Mouse (Mus musculus) left cerebral cortex, postnatal 10 days (tissue): ENCODE results near the gene Dnaic2. TPM values are rescaled to one million over a fixed set of nuclear protein-coding genes. Genes with fewer than 3 reads are reported as not detected.
A peak's percentile ranks its signal among the peaks of the same experiment; 100 is the strongest.

Experiments
- DNase-seq, 2 experiments: peaks; one replicate each; pipeline ENCODE4 v3.0.0; 2021 to 2022; ENCODE audit warnings: low spot score in 2 of 2, mixed read lengths in 1 of 2; ENCODE audit errors: extremely low spot score in 1 of 2
- intact Hi-C: fragments of 180-260 bp; cut with DNase I; formaldehyde crosslinking; loops from one replicate; pipeline ENCODE4 v1.15.1; 2025
- total RNA-seq, 2 experiments: library from RNA; stranded (reverse); gene quantifications; 2 replicates each; pipeline ENCODE4 v1.2.3; 2021

Gene Dnaic2
- total RNA-seq, result 1 to 10 TPM in 1 of 2 experiments, under 1 TPM in 1; 0.59 to 1.0 TPM

DNA sequence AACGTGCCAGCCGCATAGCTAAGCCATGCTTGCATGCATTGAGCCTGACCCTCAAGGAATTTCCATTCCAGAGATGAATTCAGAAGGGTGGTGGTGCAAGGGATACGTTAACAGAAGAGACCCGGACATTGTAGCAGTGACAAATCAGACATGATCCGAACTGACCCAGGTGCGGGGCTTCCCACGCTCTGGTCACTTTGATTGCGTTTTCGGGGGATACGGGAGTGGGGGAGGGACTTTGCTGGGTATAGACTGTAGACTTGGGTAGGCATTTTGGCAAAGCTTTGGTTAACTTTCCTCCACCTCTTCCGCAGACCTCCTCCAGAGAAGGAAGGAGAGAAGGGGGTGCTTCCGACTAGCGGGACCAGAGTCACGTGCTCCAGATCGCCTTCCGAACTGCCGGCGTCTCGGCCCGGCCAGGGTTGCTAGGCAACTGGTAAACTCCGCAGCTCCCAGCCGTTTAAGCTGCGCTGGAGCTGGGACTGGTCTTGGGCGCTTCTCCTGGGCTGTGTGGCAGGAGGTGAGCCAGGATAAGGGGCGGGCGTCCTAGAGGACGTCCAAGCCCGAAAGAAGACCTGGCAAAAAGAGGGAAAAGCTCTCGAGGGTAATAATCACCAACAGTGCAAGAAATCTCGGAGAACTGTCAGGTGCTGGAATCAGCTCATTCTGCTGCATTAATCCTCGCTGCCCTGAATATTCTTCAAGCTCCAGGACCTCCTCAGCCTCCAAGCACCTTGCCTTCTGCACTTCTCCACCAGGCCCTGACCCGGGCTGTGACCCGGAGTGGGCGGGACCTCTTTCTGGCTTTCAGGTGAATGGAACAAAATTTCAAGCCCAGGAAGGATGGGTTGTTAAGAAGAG, at the start of gene Dnaic2:
Gene Dnaic2 (plus strand): TSS at position 444 of the 861 bp plus-strand sequence.
- intact Hi-C loops, result no loop called here
- DNase-seq, result peak; percentile 79 to 89

- DNase-seq, result peak in 1 of 2 experiments; percentile 56
- intact Hi-C loops, result loop anchor here (5.0 kb wide), 1 partner anchor 108 kb away; no protein-coding TSS in a partner anchor
These were observed 47.6 kb upstream of the Dnaic2 start for GRCm38 (mm10) chr11:114679582-114679981.

- peak in 1 of 2 experiments; percentile 67 for DNase-seq
- intact Hi-C loops, result loop anchor here (5.0 kb wide), 1 partner anchor 42 kb away; no protein-coding TSS in a partner anchor
These were observed 46.9 kb upstream of the Dnaic2 start for GRCm38 (mm10) chr11:114680291-114680690.

GRCm38 (mm10) chr11:114681054-114681453, 46.2 kb upstream of the Dnaic2 start:
- intact Hi-C loops, result loop anchor here (5.0 kb wide), 1 partner anchor 41 kb away; no protein-coding TSS in a partner anchor
- no peak for DNase-seq

- intact Hi-C loops, result loop anchor here (5.0 kb wide), 1 partner anchor 40 kb away; no protein-coding TSS in a partner anchor
- DNase-seq, result no peak
These were observed 44.8 kb upstream of the Dnaic2 start for GRCm38 (mm10) chr11:114682321-114682900.

GRCm38 (mm10) chr11:114683029-114683721, 44.0 kb upstream of the Dnaic2 start:
- intact Hi-C loops, result loop anchor here (5.0 kb wide), 1 partner anchor 39 kb away; no protein-coding TSS in a partner anchor
- DNase-seq, result no peak

DNA sequence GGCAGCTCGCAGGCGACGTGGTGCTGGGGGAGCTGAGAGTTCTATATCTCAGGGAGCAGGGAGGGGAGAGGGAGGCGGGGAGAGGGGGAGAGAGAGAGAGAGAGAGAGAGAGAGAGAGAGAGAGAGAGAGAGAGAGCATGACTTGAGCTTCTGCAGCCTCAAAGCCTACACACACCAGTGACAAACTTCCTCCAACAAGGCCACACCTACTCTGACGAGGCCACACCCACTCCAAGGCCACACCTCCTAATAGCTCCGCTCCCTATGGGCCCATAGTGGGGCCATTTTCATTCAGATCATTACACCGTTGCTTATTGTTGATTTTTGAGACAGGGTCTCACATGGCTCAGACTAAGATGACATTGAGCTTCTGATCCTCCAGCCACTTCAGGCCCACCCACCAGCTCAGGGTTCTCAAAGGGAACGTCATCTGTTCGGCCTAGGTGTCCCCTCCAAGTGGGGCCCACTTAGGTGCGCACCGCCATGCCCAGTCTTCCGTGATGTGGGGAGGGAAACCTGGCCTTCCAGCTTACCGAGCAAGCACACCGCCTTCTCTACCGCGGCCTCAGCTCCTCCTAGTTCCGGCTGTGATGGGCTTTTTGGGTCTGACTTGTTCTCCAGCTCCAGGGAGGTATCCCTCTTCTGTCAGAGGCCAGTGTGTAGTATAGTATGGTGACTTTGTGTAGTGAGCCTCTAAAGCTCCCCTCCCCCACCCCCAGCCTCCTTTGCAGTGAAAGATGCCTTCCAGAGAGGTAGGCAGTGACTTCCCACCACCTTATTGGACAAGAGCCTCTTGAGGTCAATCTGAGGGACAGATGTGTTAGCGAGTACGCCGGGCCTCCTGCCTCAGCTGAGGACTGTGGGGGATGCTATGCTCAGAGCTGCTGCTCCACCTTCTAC, 43.2 kb upstream of the Dnaic2 start:
- no peak for DNase-seq
- intact Hi-C loops, result loop anchor here (5.0 kb wide), 1 partner anchor 38 kb away; no protein-coding TSS in a partner anchor

- peak in 1 of 2 experiments; percentile 39 for DNase-seq
- intact Hi-C loops, result loop anchor here (5.0 kb wide), 1 partner anchor 38 kb away; no protein-coding TSS in a partner anchor
These were observed 42.4 kb upstream of the Dnaic2 start for GRCm38 (mm10) chr11:114684627-114685373.

- intact Hi-C loops, result no loop called here
- no peak for DNase-seq
These were observed 41.6 kb upstream of the Dnaic2 start for GRCm38 (mm10) chr11:114685526-114686040.

- no peak for DNase-seq
These were observed 40.8 kb upstream of the Dnaic2 start for GRCm38 (mm10) chr11:114686221-114686959.

GRCm38 (mm10) chr11:114687574-114688188, 39.5 kb upstream of the Dnaic2 start:
- no peak for DNase-seq
- intact Hi-C loops, result no loop called here

More at GRCm38 (mm10) chr11:114686221-114686959, 40.8 kb upstream of the Dnaic2 start:
- intact Hi-C loops, result no loop called here

DNA sequence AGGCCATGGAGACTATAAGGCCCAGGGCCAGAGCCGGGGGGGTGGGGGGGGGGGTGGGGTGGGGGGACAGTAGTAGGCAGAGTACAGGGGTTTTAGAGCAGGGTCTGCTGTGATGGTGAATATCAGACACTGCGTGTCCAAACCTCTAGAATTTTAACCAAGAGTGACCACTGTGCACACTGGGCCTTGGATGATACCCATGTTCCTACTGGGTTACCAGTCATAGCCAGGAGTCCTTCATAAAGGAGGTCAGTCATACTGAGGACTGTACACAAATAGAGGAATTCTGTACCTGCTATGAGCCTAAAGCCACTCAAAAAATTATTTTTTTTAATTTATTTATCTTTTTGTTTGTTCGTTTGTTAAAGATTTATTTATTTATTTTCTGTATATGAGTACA, 38.5 kb upstream of the Dnaic2 start:
- DNase-seq, result no peak
- intact Hi-C loops, result no loop called here

DNA sequence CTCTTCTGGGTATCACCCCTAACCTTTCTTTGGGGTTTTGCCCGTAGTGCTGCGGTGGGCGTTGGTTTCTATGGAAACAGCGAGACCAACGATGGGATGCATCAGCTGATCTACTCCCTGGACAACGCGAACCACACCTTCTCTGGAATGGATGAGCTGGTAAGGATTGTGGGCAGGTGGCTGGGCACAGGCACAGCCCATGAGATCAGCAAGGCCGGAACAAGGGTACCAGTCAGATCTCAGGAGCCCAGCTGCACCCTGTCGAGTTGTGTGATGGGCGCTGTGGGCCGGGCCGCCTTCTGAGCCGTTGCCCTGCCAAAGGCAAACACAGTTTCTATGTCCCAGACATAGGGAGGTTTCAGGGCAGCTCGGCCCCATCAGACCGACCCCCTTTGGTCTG, 37.0 kb upstream of the Dnaic2 start:
- intact Hi-C loops, result no loop called here
- DNase-seq, result no peak

GRCm38 (mm10) chr11:114691454-114692182, 35.6 kb upstream of the Dnaic2 start:
- DNase-seq, result no peak
- intact Hi-C loops, result no loop called here

DNA sequence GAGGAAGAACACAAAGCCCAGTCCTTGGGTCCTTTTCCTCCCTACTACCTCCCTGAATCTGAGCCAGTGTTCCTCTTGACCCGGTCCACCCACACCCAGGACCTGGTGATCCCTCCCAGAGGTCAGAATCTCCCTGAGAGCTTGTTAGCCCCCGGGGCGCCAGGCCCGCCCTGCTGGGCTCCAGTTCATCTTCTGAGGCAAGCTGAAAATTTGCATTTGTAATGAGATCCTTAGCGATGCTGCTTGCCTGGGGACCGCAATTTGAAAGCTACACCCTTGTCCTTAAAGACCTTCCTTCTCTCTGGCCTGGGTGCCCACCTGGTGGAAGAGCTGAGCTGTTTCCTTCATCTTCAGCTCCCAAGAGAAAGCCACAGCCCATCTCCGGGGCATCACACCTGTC, 34.6 kb upstream of the Dnaic2 start:
- no peak for DNase-seq
- intact Hi-C loops, result no loop called here

GRCm38 (mm10) chr11:114693456-114693855, 33.8 kb upstream of the Dnaic2 start:
- no peak for DNase-seq
- intact Hi-C loops, result no loop called here
